Mouse (Mus musculus): ENCODE results near the gene Stk38.

DNA sequence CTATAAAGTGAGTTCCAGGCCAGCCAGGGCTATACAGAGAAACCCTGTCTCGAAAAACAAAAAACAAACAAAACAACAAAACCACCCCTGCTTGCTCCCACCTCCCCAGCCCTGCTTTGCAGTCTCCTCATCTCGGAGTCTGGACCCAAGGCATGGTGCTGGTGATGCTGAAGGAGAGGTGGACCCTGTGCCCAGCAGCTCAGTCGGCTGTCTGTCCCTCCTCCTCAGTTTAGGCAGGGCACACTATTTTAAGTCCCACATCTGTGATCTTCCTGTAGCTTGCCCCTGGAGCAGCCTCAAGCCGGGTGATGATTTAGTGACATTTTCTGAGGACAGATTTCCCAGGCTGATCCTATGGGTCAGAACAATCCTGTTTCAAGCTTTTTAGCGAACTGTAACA is 47.8 kb upstream of the Stk38 start:
- TF ChIP-seq GATA1 (IDR thresholded peaks at IDR 0.05; ENCODE audit: low read length) (no peak), TAL1 (IDR thresholded peaks at IDR 0.05; ENCODE audit: low read length) (no peak)
